Mouse (Mus musculus) MEL (cell line): ENCODE measurements around the gene Ssr2. TPM values are rescaled to one million over a fixed set of nuclear protein-coding genes. Genes with fewer than 3 reads are reported as not detected.

Source experiments
- DNase-seq: peaks from one replicate; pipeline ENCODE4 v3.0.0; 2011; ENCODE audit warnings: low read depth, low spot score
- H3K27ac ChIP-seq: 2 replicates; pipeline ENCODE4 v1.5.1; 2012; ENCODE audit warnings: low read depth, mild to moderate bottlenecking, control low read depth, low read length, moderate library complexity; ENCODE audit not compliant: control insufficient read depth
- H3K27me3 ChIP-seq, 2 experiments: fragments of 150-350 bp in 1 of 2; sonication (generic) in 1 of 2; 2 replicates each; pipeline ENCODE4 v1.6.1; 2012; ENCODE audit warnings: low read length in 2 of 2, mild to moderate bottlenecking in 2 of 2, improper control_type of control experiment in 1 of 2, moderate library complexity in 1 of 2; ENCODE audit not compliant: insufficient read depth in 2 of 2, control insufficient read depth in 1 of 2
- H3K36me3 ChIP-seq, 2 experiments: 2 replicates each; pipeline ENCODE4 v1.6.1; 2012 to 2014; ENCODE audit warnings: low read length in 2 of 2, improper control_type of control experiment in 1 of 2, inconsistent platforms in 1 of 2, mild to moderate bottlenecking in 1 of 2; ENCODE audit not compliant: insufficient read depth in 2 of 2, control insufficient read depth in 1 of 2
- H3K4me1 ChIP-seq, 2 experiments: fragments of 150-350 bp in 1 of 2; sonication (generic) in 1 of 2; 2 replicates each; pipeline ENCODE4 v1.6.1; 2012; ENCODE audit warnings: low read length in 2 of 2, improper control_type of control experiment in 1 of 2, mild to moderate bottlenecking in 1 of 2; ENCODE audit not compliant: insufficient read depth in 2 of 2, control insufficient read depth in 1 of 2
- H3K4me3 ChIP-seq, 2 experiments: fragments of 150-350 bp in 1 of 2; sonication (generic) in 1 of 2; 2 replicates each; pipeline ENCODE4 v1.5.1; 2012; ENCODE audit warnings: low read depth in 2 of 2, low read length in 2 of 2, mild to moderate bottlenecking in 2 of 2, moderate library complexity in 2 of 2, control low read depth in 1 of 2, improper control_type of control experiment in 1 of 2; ENCODE audit not compliant: control insufficient read depth in 1 of 2, insufficient read depth in 1 of 2
- H3K79me2 ChIP-seq: 2 replicates; pipeline ENCODE4 v1.6.1; 2012; ENCODE audit warnings: mild to moderate bottlenecking, low read length, moderate library complexity; ENCODE audit not compliant: control insufficient read depth, poor library complexity, insufficient read depth
- H3K9ac ChIP-seq: 2 replicates; pipeline ENCODE4 v1.6.1; 2012; ENCODE audit warnings: low read depth, mild to moderate bottlenecking, control low read depth, low read length, moderate library complexity; ENCODE audit not compliant: control insufficient read depth, poor library complexity, severe bottlenecking
- H3K9me3 ChIP-seq: fragments of 150-350 bp; sonication (generic); replicated peaks from 2 replicates; pipeline ENCODE4 v1.6.1; 2012; ENCODE audit warnings: mild to moderate bottlenecking, low read length, improper control_type of control experiment, moderate library complexity; ENCODE audit not compliant: insufficient read depth
- CHD1 ChIP-seq: IDR thresholded peaks from 2 replicates; pipeline ENCODE4 v1.6.1; 2012; ENCODE audit warnings: low read depth, mild to moderate bottlenecking, inconsistent platforms, low read length, improper control_type of control experiment
- CHD2 ChIP-seq: IDR thresholded peaks from 2 replicates; pipeline ENCODE4 v1.6.1; 2011; ENCODE audit warnings: low read length, improper control_type of control experiment
- EP300 ChIP-seq, 2 experiments: IDR thresholded peaks; 2 replicates each; pipeline ENCODE4 v1.6.1; 2011; ENCODE audit warnings: improper control_type of control experiment in 2 of 2, low read length in 2 of 2, low read depth in 1 of 2, mild to moderate bottlenecking in 1 of 2
- GATA1 ChIP-seq: IDR thresholded peaks from 2 replicates; pipeline ENCODE4 v1.6.1; 2011; ENCODE audit warnings: low read depth, low read length, improper control_type of control experiment
- MAFK ChIP-seq: IDR thresholded peaks from 2 replicates; pipeline ENCODE4 v1.6.1; 2011; ENCODE audit warnings: low read depth, mild to moderate bottlenecking, low read length, improper control_type of control experiment, borderline replicate concordance
- MAZ ChIP-seq: IDR thresholded peaks from 2 replicates; pipeline ENCODE4 v1.6.1; 2012; ENCODE audit warnings: low read depth, mild to moderate bottlenecking, inconsistent platforms, low read length, improper control_type of control experiment
- MXI1 ChIP-seq: IDR thresholded peaks from 2 replicates; pipeline ENCODE4 v1.6.1; 2011; ENCODE audit warnings: mild to moderate bottlenecking, low read depth, low read length, improper control_type of control experiment
- NELFE ChIP-seq: IDR thresholded peaks from 2 replicates; pipeline ENCODE4 v1.6.1; 2011; ENCODE audit warnings: low read depth, low read length, improper control_type of control experiment
- POLR2AphosphoS2 ChIP-seq: IDR thresholded peaks from 2 replicates; pipeline ENCODE4 v1.6.1; 2011; ENCODE audit warnings: low read length, improper control_type of control experiment
- RCOR1 ChIP-seq: IDR thresholded peaks from 2 replicates; pipeline ENCODE4 v1.6.1; 2012; ENCODE audit warnings: low read depth, mild to moderate bottlenecking, inconsistent platforms, low read length, improper control_type of control experiment
- UBTF ChIP-seq: IDR thresholded peaks from 2 replicates; pipeline ENCODE4 v1.6.1; 2012; ENCODE audit warnings: low read depth, mild to moderate bottlenecking, inconsistent platforms, low read length, improper control_type of control experiment, moderate library complexity, borderline replicate concordance; ENCODE audit not compliant: insufficient read depth
- polyA plus RNA-seq, 2 experiments: library from polyadenylated mRNA; stranded (reverse) in 1 of 2; unstranded in 1 of 2; fragments of >175 nt in 1 of 2; fragments of >200 nt in 1 of 2; gene quantifications; 2 replicates each; pipeline versions ENCODE4 v1.2.1 to v1.2.4; 2012; ENCODE audit warnings: low replicate concordance in 2 of 2, low read depth in 1 of 2; ENCODE audit not compliant: insufficient read length in 2 of 2, insufficient read depth in 1 of 2, missing spikeins in 1 of 2
- total RNA-seq: library from RNA; depleted of rRNA; stranded (reverse); fragments of 300-350 nt; gene quantifications from 2 replicates; pipeline ENCODE4 v1.2.3, GENCODE M21; 2012

Gene Ssr2
- total and polyA plus RNA-seq, 3 experiments, result 176 to 706 (median 594) TPM

DNA sequence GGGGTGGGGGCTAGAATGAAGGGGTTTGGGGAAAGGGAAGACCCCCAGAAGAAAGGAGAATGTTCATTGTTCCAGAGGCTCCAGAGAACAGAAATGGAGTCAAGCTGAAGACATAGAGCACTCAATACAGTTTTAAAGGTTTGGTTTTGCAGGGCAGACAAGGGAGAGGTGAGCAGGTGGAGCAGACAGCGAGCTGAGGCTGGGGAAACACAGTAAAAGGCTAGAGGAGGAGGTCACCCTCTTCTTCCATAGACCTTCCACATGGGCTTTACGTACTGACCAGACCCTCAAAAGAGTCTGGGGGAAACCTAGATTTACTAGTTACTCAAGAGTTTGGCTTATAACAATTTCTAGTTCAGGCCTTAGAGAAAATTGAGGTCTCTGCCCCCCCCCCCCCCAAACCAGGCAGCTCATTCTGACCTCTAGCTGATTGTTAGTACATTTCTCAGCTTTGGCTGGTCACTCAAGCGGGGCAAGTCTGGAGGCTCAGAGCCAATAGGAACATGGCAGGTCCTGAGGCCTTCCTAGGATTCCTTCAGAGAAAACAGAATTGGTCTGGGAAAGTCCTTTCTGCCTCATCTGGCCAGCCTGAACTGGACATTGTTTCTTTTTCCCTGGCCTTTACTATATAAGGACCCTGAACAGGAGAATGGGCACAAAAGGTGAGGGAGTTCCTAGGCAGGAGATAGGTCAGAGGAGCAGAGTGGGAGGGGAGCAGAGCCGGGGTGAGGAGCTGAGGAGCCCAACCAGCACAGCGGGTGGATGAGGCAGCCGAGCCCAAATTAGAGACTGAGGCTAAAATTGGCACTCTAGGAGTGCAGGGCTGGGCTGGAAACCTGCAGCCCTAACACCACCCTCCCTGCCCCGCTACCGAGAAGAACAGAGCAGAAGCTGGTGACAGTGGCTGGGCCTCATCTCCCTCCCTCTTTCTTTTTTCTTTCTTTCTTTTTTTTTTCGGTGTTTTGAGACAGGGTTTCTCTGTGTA is 43.7 kb downstream of the Ssr2 start:
- peak overlapping the region; percentile 78 to 87; a peak in 2 of 4 replicates for H3K4me3 ChIP-seq
- peaks cover 43% of the 10 kb centered on the region for H3K79me2 ChIP-seq
- peak; percentile 51 for DNase-seq
- no peaks in the 10 kb centered on the region for H3K27me3 ChIP-seq
- H3K36me3 ChIP-seq, result peaks cover 2 to 28% of the 10 kb centered on the region in 2 experiments; a peak in 2 of 4 replicates
- H3K4me1 ChIP-seq, result peaks cover 20 to 28% of the 10 kb centered on the region in 2 experiments
- H3K27ac ChIP-seq, result peak overlapping the region; percentile 97; the same call in 1 of the 2 replicates
- no peaks in the 10 kb centered on the region for H3K9me3 ChIP-seq
- H3K9ac ChIP-seq, result peak overlapping the region; percentile 85
- TF ChIP-seq UBTF (no peak), MAFK (no peak), MXI1 (no peak), POLR2AphosphoS2 (no peak)

DNA sequence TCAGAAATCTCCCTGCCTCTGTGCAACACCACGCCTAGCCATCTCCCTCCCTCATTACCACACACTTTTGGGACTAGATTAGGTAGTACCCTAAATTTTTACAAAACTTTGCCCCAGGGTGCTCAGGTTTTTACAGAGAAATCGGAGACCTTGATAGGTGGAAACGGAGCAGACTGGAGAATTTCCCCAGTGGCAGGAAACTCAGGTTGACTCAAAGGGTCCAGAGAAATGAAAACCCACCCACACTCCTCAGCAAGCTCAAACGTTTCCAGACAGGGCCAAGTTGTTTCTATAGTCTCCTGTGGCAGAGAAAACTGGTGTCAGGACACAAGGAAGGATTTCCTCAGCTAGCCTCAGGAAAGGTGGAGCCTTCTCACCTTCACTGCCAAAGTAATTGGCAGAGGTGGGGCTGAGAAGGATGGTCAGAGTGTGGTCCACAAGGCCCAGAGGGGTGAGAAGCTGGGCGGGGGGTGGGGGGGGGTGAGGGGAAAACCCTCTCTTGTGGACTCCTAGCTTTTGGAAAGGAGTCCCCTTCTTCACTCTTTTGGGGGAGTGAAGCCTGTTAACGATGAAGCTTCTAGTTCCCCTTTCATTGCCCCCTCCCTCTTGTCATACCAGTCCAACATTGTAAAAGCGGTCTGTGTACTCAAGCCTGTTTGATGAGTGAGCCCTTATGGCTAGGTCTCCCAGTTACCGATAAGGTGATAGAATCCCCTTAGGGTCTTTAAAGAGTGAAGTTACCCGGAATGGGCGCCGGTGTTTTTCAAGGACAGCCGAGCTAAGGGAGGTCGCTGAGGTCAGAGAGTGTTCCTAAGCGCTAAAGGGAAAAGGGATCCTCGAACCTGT is 44.7 kb downstream of the Ssr2 start:
- H3K27ac ChIP-seq, result peak overlapping the region; percentile 97
- H3K9ac ChIP-seq, result peak overlapping the region; percentile 85
- peaks cover 29 to 37% of the 10 kb centered on the region in 2 experiments for H3K4me1 ChIP-seq
- peak; percentile 89 for DNase-seq
- peaks cover 2 to 38% of the 10 kb centered on the region in 2 experiments for H3K36me3 ChIP-seq
- peaks cover 52% of the 10 kb centered on the region for H3K79me2 ChIP-seq
- no peak for TF ChIP-seq NELFE
- peak; percentile 66 for TF ChIP-seq GATA1
- no peak for TF ChIP-seq CHD2
- peak; percentile 3; the same call in 1 of the 2 replicates for TF ChIP-seq RCOR1
- 0 out of 2 replicates have a peak, but pooled peaks have one; percentile 23 for TF ChIP-seq CHD1
- peak in 1 of 2 experiments; percentile 41; a peak in 2 of 4 replicates for TF ChIP-seq EP300 (IDR thresholded peaks at IDR 0.05; ENCODE audit: low read depth in 1 of 2, low read length in 2 of 2)
- 0 out of 2 replicates have a peak, but pooled peaks have one; percentile 8 for TF ChIP-seq MAZ
- H3K9me3 ChIP-seq, result no peaks in the 10 kb centered on the region
- no peaks in the 10 kb centered on the region for H3K27me3 ChIP-seq
- peak overlapping the region; percentile 78 to 87 for H3K4me3 ChIP-seq
